17 mouse cellular contexts compared by ENCODE assay signal in the genomic region with DNA sequence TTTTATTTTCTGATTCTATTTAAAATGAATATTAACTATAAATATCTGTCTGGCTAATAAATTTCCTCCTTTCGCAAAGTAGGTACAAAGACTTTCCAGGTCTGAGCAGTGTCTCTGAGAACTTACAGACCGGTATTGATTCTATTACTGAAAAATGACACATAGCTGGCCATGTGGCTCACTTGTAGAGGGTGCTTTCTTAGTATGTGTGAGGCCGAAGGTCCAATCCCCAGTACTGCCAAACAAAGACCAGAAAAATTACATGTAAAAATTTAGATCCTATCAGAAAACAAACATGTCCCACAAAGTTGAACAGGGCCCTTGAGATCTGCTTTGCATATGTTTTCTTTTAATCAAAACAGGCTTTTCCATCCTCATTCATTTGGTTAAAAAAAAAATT. TPM values are rescaled to one million over a fixed set of nuclear protein-coding genes. Genes with fewer than 3 reads are reported as not detected.
DNase-seq lines count a peak whose midpoint lies in the region; ATAC-seq and TF ChIP-seq lines count a peak whose summit lies in the region.
"Had no signal": no experiment of that assay in that cellular context is flagged by ENCODE, and none has a peak within 500 bp of the region (broad histone marks: within the 10 kb centered on the region; RNA-seq: fewer than 3 reads in every experiment).

No protein-coding gene starts in this region.

- no peak overlapping the region for H3K4me2 ChIP-seq in liver, embryonic 12.5 days
- no peak overlapping the region for H3K4me2 ChIP-seq in forebrain, embryonic 14.5 days (ENCODE audit: low read length)
- H3K4me2 ChIP-seq in midbrain, embryonic 12.5 days (replicated peaks): no peak overlapping the region
- H3K4me2 ChIP-seq: embryonic facial prominence, embryonic 13.5 days; limb, embryonic 13.5 days; liver, embryonic 15.5 days had no signal

- TF ChIP-seq CTCF in liver, adult 2 months (IDR thresholded peaks at IDR 0.05; ENCODE audit: low read depth, low read length): no peak

- 34% methylated on average over 3 of the region's 3 CpGs for WGBS in liver, adult 2 months
- 81% methylated on average over 3 of the region's 3 CpGs for WGBS in liver, embryonic 12.5 days (ENCODE audit: insufficient replicate concordance)
- WGBS in forebrain, embryonic 14.5 days: 10% methylated on average over 3 of the region's 3 CpGs
- 27% methylated on average over 3 of the region's 3 CpGs for WGBS in midbrain, embryonic 12.5 days

- ATAC-seq in liver, embryonic 12.5 days: no peak
- ATAC-seq in forebrain, embryonic 14.5 days: peak; percentile 19
- ATAC-seq in midbrain, embryonic 12.5 days (ENCODE audit: low FRiP score, low read depth): peak; percentile 28
- ATAC-seq: lung, postnatal 0 days; Patski had no signal

- H3K27ac ChIP-seq in liver, adult 2 months (replicated peaks; ENCODE audit: insufficient read depth, low read depth, low read length): no peak overlapping the region
- no peak overlapping the region for H3K27ac ChIP-seq in liver, embryonic 12.5 days
- H3K27ac ChIP-seq in forebrain, embryonic 14.5 days (ENCODE audit: low read depth, low read length): peak overlapping the region; percentile 34
- peak overlapping the region; percentile 50 for H3K27ac ChIP-seq in midbrain, embryonic 12.5 days (replicated peaks)
- H3K27ac ChIP-seq: embryonic facial prominence, embryonic 13.5 days; heart, embryonic 10.5 days; limb, embryonic 13.5 days; liver, embryonic 15.5 days had no signal

- no peak overlapping the region for H3K9ac ChIP-seq in liver, adult 2 months (ENCODE audit: low read depth, low read length)
- H3K9ac ChIP-seq in liver, embryonic 12.5 days: no peak overlapping the region
- no peak overlapping the region for H3K9ac ChIP-seq in forebrain, embryonic 14.5 days (ENCODE audit: low read length)
- H3K9ac ChIP-seq in midbrain, embryonic 12.5 days (replicated peaks): no peak overlapping the region
- H3K9ac ChIP-seq: embryonic facial prominence, embryonic 13.5 days; limb, embryonic 13.5 days; liver, embryonic 15.5 days had no signal

- H3K27me3 ChIP-seq in liver, adult 2 months (ENCODE audit: control insufficient read depth, insufficient read depth, low read length): no peaks in the 10 kb centered on the region
- no peaks in the 10 kb centered on the region for H3K27me3 ChIP-seq in liver, embryonic 12.5 days (replicated peaks)
- H3K27me3 ChIP-seq in forebrain, embryonic 14.5 days (replicated peaks; ENCODE audit: control insufficient read depth, insufficient read depth, low read length): no peaks in the 10 kb centered on the region
- peaks cover 26% of the 10 kb centered on the region for H3K27me3 ChIP-seq in midbrain, embryonic 12.5 days
- H3K27me3 ChIP-seq: embryonic facial prominence, embryonic 13.5 days; limb, embryonic 13.5 days; liver, embryonic 15.5 days; Patski had no signal

- peak; percentile 54 for DNase-seq in liver, adult 2 months (ENCODE audit: extremely low read depth, low read depth, low spot score)
- DNase-seq in forebrain, embryonic 14.5 days (ENCODE audit: low spot score): no peak
- DNase-seq in retina, embryonic 14.5 days (ENCODE audit: low spot score): no peak
- no peak for DNase-seq in Muller cell, postnatal 12 days (ENCODE audit: inconsistent ontology term)
- DNase-seq in frontal cortex, postnatal 25 days (ENCODE audit: low spot score in 2 of 2): no peak
- DNase-seq: adrenal gland, postnatal 10 days; cerebellum, adult 9-11 months; layer of hippocampus, postnatal 36 days; right cerebral cortex, postnatal 4 days had no signal

- no peak overlapping the region for H3K4me3 ChIP-seq in liver, adult 2 months (ENCODE audit: insufficient read depth, low read depth, low read length)
- H3K4me3 ChIP-seq in liver, embryonic 12.5 days: no peak overlapping the region
- H3K4me3 ChIP-seq in forebrain, embryonic 14.5 days (ENCODE audit: low read depth, low read length): no peak overlapping the region
- no peak overlapping the region for H3K4me3 ChIP-seq in midbrain, embryonic 12.5 days
- H3K4me3 ChIP-seq: embryonic facial prominence, embryonic 13.5 days; heart, embryonic 10.5 days; limb, embryonic 13.5 days; liver, embryonic 15.5 days had no signal

- H3K79me2 ChIP-seq in liver, adult 2 months (ENCODE audit: control insufficient read depth, insufficient read depth, low read length): peaks cover 3% of the 10 kb centered on the region; the same call in 1 of the 2 replicates

- H3K9me3 ChIP-seq in liver, embryonic 12.5 days (replicated peaks): no peaks in the 10 kb centered on the region
- no peaks in the 10 kb centered on the region for H3K9me3 ChIP-seq in forebrain, embryonic 14.5 days (replicated peaks; ENCODE audit: control insufficient read depth, low read length)
- H3K9me3 ChIP-seq in midbrain, embryonic 12.5 days: no peaks in the 10 kb centered on the region
- H3K9me3 ChIP-seq: embryonic facial prominence, embryonic 13.5 days; heart, embryonic 10.5 days; limb, embryonic 13.5 days; liver, embryonic 15.5 days had no signal

- peaks cover 45% of the 10 kb centered on the region for H3K36me3 ChIP-seq in liver, adult 2 months (ENCODE audit: control insufficient read depth, insufficient read depth, low read length)
- H3K36me3 ChIP-seq in liver, embryonic 12.5 days: peaks cover 44% of the 10 kb centered on the region
- 0 out of 2 replicates have a peak, but pooled peaks cover 3% of the 10 kb centered on the region for H3K36me3 ChIP-seq in forebrain, embryonic 14.5 days (ENCODE audit: control insufficient read depth, insufficient read depth, low read length)
- H3K36me3 ChIP-seq in midbrain, embryonic 12.5 days: 0 out of 2 replicates have a peak, but pooled peaks cover 6% of the 10 kb centered on the region

- no peak for TF ChIP-seq POLR2A in liver, adult 2 months (IDR thresholded peaks at IDR 0.05; ENCODE audit: extremely low read depth, insufficient read depth, low read length)

- H3K4me1 ChIP-seq in liver, adult 2 months (ENCODE audit: control insufficient read depth, insufficient read depth, low read length): peaks cover 14% of the 10 kb centered on the region
- H3K4me1 ChIP-seq in liver, embryonic 12.5 days: peaks cover 6% of the 10 kb centered on the region
- H3K4me1 ChIP-seq in forebrain, embryonic 14.5 days (ENCODE audit: control insufficient read depth, insufficient read depth, low read length): peaks cover 27% of the 10 kb centered on the region
- peaks cover 32% of the 10 kb centered on the region for H3K4me1 ChIP-seq in midbrain, embryonic 12.5 days
- H3K4me1 ChIP-seq: heart, embryonic 10.5 days; liver, embryonic 15.5 days had no signal

RNA-seq across cellular contexts. Expression of gene Tle1, which starts 33.5 kb away (rescaled TPM):
- 84.4 and 94.6 TPM in 2 replicates for total RNA-seq in liver, adult 2 months (2014; rRNA removed)
- polyA plus RNA-seq in liver, adult 2 months (2012; rRNA removed): 49.6 and 55.8 TPM in 2 replicates
- 15.1 and 15.4 TPM in 2 replicates for polyA plus RNA-seq in liver, embryonic 12.5 days (2016; fragmentation: Nextera tagmentation; extraction: Ambion mirVana)
- 38.7 and 41.2 TPM in 2 replicates for polyA plus RNA-seq in forebrain, embryonic 14.5 days (2014; fragmentation: Nextera tagmentation; extraction: Ambion mirVana)
- 65.3 and 66.8 TPM in 2 replicates for polyA plus RNA-seq in midbrain, embryonic 12.5 days (2016; fragmentation: Nextera tagmentation; extraction: Ambion mirVana)

Comparison
In these comparisons a context has a peak if more than half of its experiments do, and no peak if none do; other contexts are left out.
1. H3K27ac ChIP-seq: peak in forebrain, embryonic 14.5 days (single experiment) and midbrain, embryonic 12.5 days (single experiment); none in liver, adult 2 months (single experiment) and liver, embryonic 12.5 days (single experiment).